Mouse (Mus musculus) cerebellum, adult 2 months (tissue): Measurements from ENCODE around the gene Map4.

ENCODE experiments used
- CTCF ChIP-seq: fragments of 200-500 bp; IDR thresholded peaks from 2 replicates; pipeline ENCODE4 v1.5.1; 2011; ENCODE audit warnings: low read depth, mild to moderate bottlenecking, control low read depth, low read length, moderate library complexity, borderline replicate concordance; ENCODE audit not compliant: insufficient read depth
- POLR2A ChIP-seq: fragments of 200-500 bp; IDR thresholded peaks from 2 replicates; pipeline ENCODE4 v1.6.1; 2011; ENCODE audit warnings: low read length, control low read depth, borderline replicate concordance; ENCODE audit not compliant: insufficient read depth

GRCm38 (mm10) chr9:110051184-110051583 lies 119.9 kb downstream of the Map4 start:
- TF ChIP-seq POLR2A (no peak), CTCF (no peak)
